Mouse (Mus musculus): ENCODE data around the gene Ergic3.

The Ergic3 gene

GRCm38 (mm10) chr2:156066126-156066525 lies 58.3 kb downstream of the Ergic3 start:
- no peak for DNase-seq

Data from thymus, postnatal 14 days (tissue).